Mouse (Mus musculus) intestine, embryonic 14.5 days (tissue): ENCODE results near the gene Klk14. TPM values are rescaled to one million over a fixed set of nuclear protein-coding genes. Genes with fewer than 3 reads are reported as not detected.

Experiments used
- ATAC-seq: fragments of 200-750 bp; cut with Nextera tagmentation; replicated peaks from 2 replicates; pipeline ENCODE4 v1.8.0; 2017; ENCODE audit warnings: low read depth, moderate number of reproducible peaks, moderate TSS enrichment, moderate library complexity; ENCODE audit not compliant: low FRiP score, low TSS enrichment
- DNase-seq: peaks from one replicate; pipeline ENCODE4 v3.0.0-alpha.2; 2018; ENCODE audit warnings: low spot score
- H3K27ac ChIP-seq: fragments of 300-500 bp; sonication (generic); 2 replicates; pipeline ENCODE4 v1.5.1; 2014; ENCODE audit warnings: low read depth, mild to moderate bottlenecking, control low read depth
- H3K27me3 ChIP-seq: fragments of 300-500 bp; sonication (generic); replicated peaks from 2 replicates; pipeline ENCODE4 v1.6.1; 2014; ENCODE audit warnings: low read length, control low read depth; ENCODE audit not compliant: control insufficient read depth, insufficient read depth
- H3K36me3 ChIP-seq: fragments of 300-500 bp; sonication (generic); 2 replicates; pipeline ENCODE4 v1.6.1; 2014; ENCODE audit warnings: low read length, control low read depth; ENCODE audit not compliant: control insufficient read depth, insufficient read depth
- H3K4me1 ChIP-seq: fragments of 300-500 bp; sonication (generic); replicated peaks from 2 replicates; pipeline ENCODE4 v1.6.1; 2014; ENCODE audit warnings: low read length, control low read depth, mixed read lengths; ENCODE audit not compliant: control insufficient read depth, insufficient read depth
- H3K4me2 ChIP-seq: fragments of 300-500 bp; sonication (generic); 2 replicates; pipeline ENCODE4 v1.6.1; 2014; ENCODE audit warnings: low read length
- H3K4me3 ChIP-seq: fragments of 300-500 bp; sonication (generic); 2 replicates; pipeline ENCODE4 v1.5.1; 2014; ENCODE audit warnings: low read depth, low read length, control low read depth, mixed read lengths
- H3K9ac ChIP-seq: fragments of 300-500 bp; sonication (generic); 2 replicates; pipeline ENCODE4 v1.6.1; 2014; ENCODE audit warnings: mild to moderate bottlenecking, low read length
- H3K9me3 ChIP-seq: fragments of 300-500 bp; sonication (generic); 2 replicates; pipeline ENCODE4 v1.6.1; 2016; ENCODE audit warnings: low read length, control low read depth; ENCODE audit not compliant: control insufficient read depth
- WGBS: fragments of 180-500 bp; shearing (Covaris S2); extraction: QIAGEN DNeasy Blood & Tissue Kit; methylation state at CpG from one replicate; pipeline ENCODE4 v1.1.7; 2014; 5-methylcytosine and 5-hydroxymethylcytosine counted together
- polyA plus RNA-seq: library from polyadenylated mRNA; unstranded; fragments of >200 nt; fragmentation: Nextera tagmentation; extraction: Ambion mirVana; gene quantifications from 2 replicates; pipeline ENCODE4 v1.2.1, GENCODE M21; 2014

Klk14 gene
- polyA plus RNA-seq, 1 experiment from 2014 or later: 0.39 TPM

- H3K27me3 ChIP-seq: no peaks in the 10 kb centered on the region
- H3K4me1 ChIP-seq: no peaks in the 10 kb centered on the region
- no peaks in the 10 kb centered on the region for H3K9me3 ChIP-seq
- no peaks in the 10 kb centered on the region for H3K36me3 ChIP-seq
- WGBS: 63% methylated on average over 7 of the region's 7 CpGs
- no peak overlapping the region for H3K4me2 ChIP-seq
- no peak overlapping the region for H3K27ac ChIP-seq
- H3K4me3 ChIP-seq: no peak overlapping the region
- ATAC-seq (no peak), DNase-seq (no peak)
- no peak overlapping the region for H3K9ac ChIP-seq
Observed at GRCm38 (mm10) chr7:43685088-43685487, 5.1 kb upstream of the Klk14 start.

- Histone ChIP-seq H3K9me3 (no peaks in the 10 kb centered on the region), H3K4me1 (no peaks in the 10 kb centered on the region), H3K9ac (no peak overlapping the region), H3K27me3 (no peaks in the 10 kb centered on the region), H3K4me2 (no peak overlapping the region), H3K4me3 (no peak overlapping the region), H3K27ac (no peak overlapping the region), H3K36me3 (no peaks in the 10 kb centered on the region)
- ATAC-seq (no peak), DNase-seq (no peak)
- WGBS: 86% methylated on average over 3 of the region's 3 CpGs
Observed at GRCm38 (mm10) chr7:43710031-43710430, 19.8 kb downstream of the Klk14 start.

GRCm38 (mm10) chr7:43712267-43712666, 22.0 kb downstream of the Klk14 start, which contains the start of gene Klk13:
Gene Klk13 (plus strand): TSS chr7:43712567.
- no peak for ATAC-seq
- 64% methylated on average over 4 of the region's 4 CpGs for WGBS
- no peak within 1 kb of the TSS for H3K4me3 ChIP-seq
- peak within 1 kb of the TSS; percentile 6; the same call in 1 of the 2 replicates for H3K4me2 ChIP-seq
- no peak for DNase-seq
- no peaks in the 10 kb centered on the region for H3K9me3 ChIP-seq
- no peaks in the 10 kb centered on the region for H3K36me3 ChIP-seq
- no peaks in the 10 kb centered on the region for H3K4me1 ChIP-seq
- no peak within 1 kb of the TSS for H3K27ac ChIP-seq
- H3K9ac ChIP-seq: no peak within 1 kb of the TSS
- H3K27me3 ChIP-seq: no peaks in the 10 kb centered on the region

GRCm38 (mm10) chr7:43712917-43713316, 22.7 kb downstream of the Klk14 start:
- 24% methylated on average over 9 of the region's 9 CpGs for WGBS
- H3K36me3 ChIP-seq: no peaks in the 10 kb centered on the region
- H3K9ac ChIP-seq: no peak overlapping the region
- no peaks in the 10 kb centered on the region for H3K27me3 ChIP-seq
- H3K9me3 ChIP-seq: no peaks in the 10 kb centered on the region
- H3K4me2 ChIP-seq: peak overlapping the region; percentile 6; the same call in 1 of the 2 replicates
- no peak overlapping the region for H3K27ac ChIP-seq
- ATAC-seq (no peak), DNase-seq (no peak)
- H3K4me3 ChIP-seq: no peak overlapping the region
- no peaks in the 10 kb centered on the region for H3K4me1 ChIP-seq

GRCm38 (mm10) chr7:43713741-43714351, 23.6 kb downstream of the Klk14 start:
- Histone ChIP-seq H3K9ac (no peak overlapping the region), H3K27me3 (no peaks in the 10 kb centered on the region), H3K9me3 (no peaks in the 10 kb centered on the region), H3K4me3 (no peak overlapping the region), H3K36me3 (no peaks in the 10 kb centered on the region), H3K4me2 (peak overlapping the region; percentile 28), H3K4me1 (no peaks in the 10 kb centered on the region), H3K27ac (no peak overlapping the region)
- 8% methylated on average over 19 of the region's 19 CpGs for WGBS
- ATAC-seq: no peak
- no peak for DNase-seq

Other genes starting within 250 kb of the Klk14 start
- gene Cldnd2, start 249.6 kb upstream of the Klk14 start, polyA plus RNA-seq: not detected in 2 replicates
- gene Etfb, start 246.3 kb upstream of the Klk14 start, polyA plus RNA-seq: 347 and 370 TPM in 2 replicates
- gene Gm45233, start 246.3 kb upstream of the Klk14 start, polyA plus RNA-seq: 0.39 TPM in 1 of 2 replicates, not detected in the other
- gene Vsig10l, start 227.3 kb upstream of the Klk14 start, polyA plus RNA-seq: 4.2 and 5.6 TPM in 2 replicates
- gene Iglon5, start 200.3 kb upstream of the Klk14 start, polyA plus RNA-seq: 0.67 and 0.72 TPM in 2 replicates
- not detected in 2 replicates for gene 4931406B18Rik, start 184.5 kb upstream of the Klk14 start, polyA plus RNA-seq
- gene Cd33, start 146.0 kb upstream of the Klk14 start, polyA plus RNA-seq: 1.7 and 2.0 TPM in 2 replicates
- 3.4 and 3.8 TPM in 2 replicates for gene Zfp658, start 128.2 kb upstream of the Klk14 start, polyA plus RNA-seq
- gene Zfp719, start 110.8 kb upstream of the Klk14 start, polyA plus RNA-seq: 12.4 TPM in 2 replicates
- not detected in 2 replicates for gene Zfp819, start 83.2 kb upstream of the Klk14 start, polyA plus RNA-seq
- gene Ceacam18, start 55.7 kb upstream of the Klk14 start, polyA plus RNA-seq: 2.3 and 3.5 TPM in 2 replicates
- gene Siglece, start 30.3 kb upstream of the Klk14 start, polyA plus RNA-seq: 1.2 and 1.7 TPM in 2 replicates
- 9.4 and 9.8 TPM in 2 replicates for gene Ctu1, start 18.4 kb upstream of the Klk14 start, polyA plus RNA-seq
- 0.86 and 1.2 TPM in 2 replicates for gene Klk13, start 22.1 kb downstream of the Klk14 start, polyA plus RNA-seq
- not detected in 2 replicates for gene Klk12, start 78.5 kb downstream of the Klk14 start, polyA plus RNA-seq
- gene Klk11, start 84.2 kb downstream of the Klk14 start, polyA plus RNA-seq: not detected in 2 replicates
- 1.1 and 1.4 TPM in 2 replicates for gene Klk10, start 90.6 kb downstream of the Klk14 start, polyA plus RNA-seq
- not detected in 2 replicates for gene Klk9, start 101.5 kb downstream of the Klk14 start, polyA plus RNA-seq
- 26.7 and 29.9 TPM in 2 replicates for gene Klk8, start 107.2 kb downstream of the Klk14 start, polyA plus RNA-seq
- gene Klk7, start 120.9 kb downstream of the Klk14 start, polyA plus RNA-seq: 0.12 TPM in 1 of 2 replicates, not detected in the other
- 0.16 TPM in 1 of 2 replicates, not detected in the other for gene Klk6, start 134.1 kb downstream of the Klk14 start, polyA plus RNA-seq
- gene Klk5, start 151.6 kb downstream of the Klk14 start, polyA plus RNA-seq: not detected in 2 replicates
- gene Klk4, start 190.7 kb downstream of the Klk14 start, polyA plus RNA-seq: not detected in 2 replicates
- not detected in 2 replicates for gene Klk15, start 243.3 kb downstream of the Klk14 start, polyA plus RNA-seq